Mouse (Mus musculus) embryo, embryonic 11.5 days (tissue): ENCODE measurements around the gene 6030498E09Rik.

Experiments
- DNase-seq: peaks from one replicate; pipeline ENCODE4 v3.0.0-alpha.2; 2012; ENCODE audit warnings: low read depth, low spot score

6030498E09Rik gene

DNA sequence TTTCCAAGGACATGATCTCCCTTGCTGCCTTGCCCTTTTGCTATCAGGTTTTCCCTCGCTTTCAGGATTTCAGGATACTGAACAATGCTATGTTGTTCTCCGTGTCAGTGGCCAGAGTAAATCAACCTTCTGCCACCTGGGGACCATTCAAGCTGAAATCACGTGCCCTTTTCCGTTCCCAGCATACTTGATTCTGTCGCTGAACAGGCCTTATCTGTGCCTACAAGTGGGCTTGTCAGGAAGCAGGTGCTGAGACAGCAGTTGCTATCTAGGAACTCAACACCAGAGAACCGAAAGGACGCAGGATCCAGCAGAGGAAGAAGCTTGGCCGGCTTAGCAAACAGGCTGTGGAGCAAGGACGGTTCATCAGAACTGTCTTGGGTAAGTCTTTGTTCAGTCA lies at the start of gene 6030498E09Rik:
Gene 6030498E09Rik (plus strand): TSS at position 194 of the 400 bp plus-strand sequence.
- no peak for DNase-seq

DNA sequence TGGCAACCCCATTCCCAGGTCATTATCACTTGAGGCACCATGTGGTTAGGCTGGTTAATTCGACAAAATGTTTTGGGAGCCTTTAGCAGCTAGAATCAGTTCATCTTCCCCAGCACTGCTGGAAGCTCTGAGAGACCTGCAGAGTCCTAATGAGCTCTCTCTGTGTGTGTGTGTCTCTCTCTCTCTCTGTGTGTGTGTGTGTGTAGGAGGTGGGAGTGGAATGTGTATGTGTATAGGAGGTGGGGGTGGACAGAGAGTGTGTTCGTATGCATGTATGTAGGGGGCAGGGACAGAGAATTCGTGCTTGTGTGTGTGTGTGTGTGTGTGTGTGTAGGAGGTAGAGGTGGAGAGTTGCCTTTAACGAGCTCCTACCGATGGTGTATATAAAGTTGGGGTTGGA lies 42.4 kb upstream of the 6030498E09Rik start:
- no peak for DNase-seq

DNA sequence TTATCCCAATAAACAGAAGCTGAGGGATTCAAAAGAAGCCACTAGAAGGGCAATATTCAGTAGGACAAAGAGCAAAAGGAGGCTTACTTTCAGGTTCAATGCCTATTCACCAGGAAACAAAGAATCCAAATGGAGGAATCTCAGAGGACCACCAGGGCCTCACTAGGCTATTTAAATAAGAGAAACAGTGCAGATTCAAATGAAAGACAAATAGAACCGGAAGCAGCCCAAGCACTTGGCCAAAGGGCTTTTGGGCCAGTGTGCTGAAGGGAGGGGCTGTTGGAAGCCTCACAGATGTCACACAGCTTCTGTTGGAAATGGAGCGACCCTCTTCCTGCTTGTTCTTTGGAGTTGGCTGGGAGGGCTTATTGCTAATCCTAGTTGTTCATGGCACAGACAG lies 41.8 kb upstream of the 6030498E09Rik start:
- DNase-seq = no peak

DNA sequence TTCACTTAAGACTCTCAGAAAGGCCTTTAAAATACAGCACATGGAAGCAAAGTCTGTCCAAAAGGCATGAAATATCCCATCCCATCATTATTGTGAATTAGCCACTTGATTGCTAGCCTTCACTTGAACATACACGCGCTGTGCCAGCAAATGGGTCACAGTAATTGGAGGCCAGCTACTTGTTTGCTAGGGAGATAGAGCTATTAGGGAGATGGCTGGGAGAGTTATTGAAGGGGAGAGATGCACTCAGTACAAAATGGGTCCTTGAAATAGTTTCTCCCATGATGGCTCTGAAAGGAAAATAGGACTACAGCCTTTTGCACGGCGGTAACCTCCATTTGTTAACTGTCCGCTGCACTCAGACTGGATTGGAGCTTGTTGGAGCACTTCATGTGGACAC lies 38.8 kb upstream of the 6030498E09Rik start:
- no peak for DNase-seq

DNA sequence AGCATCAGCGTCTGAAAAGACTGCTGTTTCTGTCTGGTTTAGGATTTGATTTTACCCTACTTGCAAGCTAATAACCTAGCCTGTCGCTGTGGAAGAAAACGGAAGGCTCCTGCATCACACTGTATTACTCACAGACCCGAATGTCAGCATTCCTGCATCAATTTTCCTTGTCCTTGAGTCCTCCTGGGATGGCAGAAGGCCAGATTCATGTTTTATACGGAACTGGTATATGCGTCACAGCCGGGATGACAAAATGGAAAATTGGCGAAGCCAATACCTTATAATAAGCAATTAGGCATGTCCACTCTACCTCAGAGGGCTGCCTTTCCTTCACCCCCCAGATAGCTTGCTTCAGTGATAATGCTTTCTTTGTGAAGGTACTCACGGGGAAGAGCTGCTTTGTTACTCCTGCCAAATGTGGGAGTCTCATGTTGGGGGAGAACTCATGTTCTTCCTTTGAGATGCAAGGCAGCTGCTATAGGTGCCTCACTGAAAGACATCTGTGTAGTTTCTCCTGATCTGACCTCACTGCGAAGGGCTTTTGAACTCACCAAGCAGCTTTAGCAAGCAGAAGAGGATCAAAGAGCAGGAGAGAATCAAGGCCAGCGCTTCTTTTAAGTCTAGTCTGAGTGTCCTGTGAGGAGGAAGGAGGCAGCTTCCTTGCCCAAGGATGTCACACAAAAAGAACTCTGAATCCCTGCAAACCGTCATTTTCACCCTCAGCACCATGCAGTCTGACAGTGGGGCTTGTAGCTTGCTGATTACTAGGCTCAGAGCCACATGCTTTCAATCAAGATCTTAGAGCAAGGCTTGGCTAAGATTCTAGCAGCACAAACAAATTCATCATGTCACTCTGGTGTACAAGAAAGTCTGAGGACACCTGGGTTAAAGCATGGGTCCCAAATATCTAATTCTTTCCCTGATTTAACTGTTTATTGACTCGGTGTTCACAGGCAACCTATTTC lies 37.3 kb upstream of the 6030498E09Rik start:
- DNase-seq = no peak

DNA sequence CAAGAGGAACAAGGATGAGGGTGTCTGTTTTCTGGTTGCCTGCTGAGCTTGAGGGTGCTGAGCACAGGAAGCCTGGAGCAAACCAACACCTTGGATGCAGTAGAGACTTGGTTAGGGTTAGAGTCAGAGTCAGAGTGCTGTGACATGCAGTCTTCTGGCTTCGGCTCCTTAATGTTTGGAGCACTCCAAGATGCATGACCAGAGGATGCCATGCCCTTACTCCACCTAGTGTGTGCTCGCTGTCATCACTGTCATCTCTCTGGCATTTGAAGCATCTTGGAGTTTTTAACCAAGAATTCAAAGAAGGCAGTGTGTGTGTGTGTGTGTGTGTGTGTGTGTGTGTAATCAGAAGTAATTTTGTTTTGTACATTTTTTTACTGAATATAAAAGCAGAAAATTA lies 1.0 kb upstream of the 6030498E09Rik start:
- no peak for DNase-seq

GRCm38 (mm10) chrX:38771886-38772285 lies 585 bp upstream of the 6030498E09Rik start:
- DNase-seq = no peak

- no peak for DNase-seq
These were observed 21.9 kb downstream of the 6030498E09Rik start for GRCm38 (mm10) chrX:38794373-38794772.

DNA sequence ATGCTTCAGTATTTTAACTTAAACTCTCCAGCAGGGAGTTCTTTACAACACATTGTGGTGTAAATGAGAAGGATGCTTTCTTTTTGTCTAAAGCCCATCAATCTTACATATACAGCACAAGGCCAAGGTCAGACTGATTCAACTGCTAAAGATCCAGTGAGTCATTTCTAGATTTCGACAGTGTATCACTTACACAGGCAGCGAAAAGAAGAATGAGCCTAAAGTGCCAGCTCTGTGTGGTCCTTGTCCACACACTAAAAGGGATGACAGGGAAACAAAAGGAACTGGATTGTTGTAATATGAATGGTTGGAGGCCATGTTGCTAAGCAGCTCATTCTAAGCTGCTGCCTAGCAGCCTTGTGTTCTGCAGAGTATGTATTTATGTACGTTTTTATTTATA lies 41.5 kb downstream of the 6030498E09Rik start:
- no peak for DNase-seq

DNA sequence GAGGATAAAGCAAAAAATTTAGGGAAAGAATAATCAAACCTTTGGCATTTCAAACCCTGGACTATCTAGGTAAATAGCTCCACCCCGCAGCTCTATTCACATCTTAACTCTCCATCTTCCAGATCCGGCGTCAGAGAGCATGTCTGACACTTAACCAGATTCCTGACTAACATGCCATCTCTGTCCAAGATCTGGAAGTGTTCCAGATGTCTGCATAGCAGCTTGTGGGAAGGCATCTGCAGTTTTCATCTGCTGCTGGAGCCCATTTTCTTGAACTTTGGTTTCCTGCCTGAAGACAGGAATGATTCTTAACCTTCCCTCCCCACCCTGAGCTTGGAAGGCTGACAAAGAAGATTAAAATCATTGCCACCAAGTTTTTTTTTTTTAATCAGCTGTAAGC lies 44.4 kb downstream of the 6030498E09Rik start:
- no peak for DNase-seq

DNA sequence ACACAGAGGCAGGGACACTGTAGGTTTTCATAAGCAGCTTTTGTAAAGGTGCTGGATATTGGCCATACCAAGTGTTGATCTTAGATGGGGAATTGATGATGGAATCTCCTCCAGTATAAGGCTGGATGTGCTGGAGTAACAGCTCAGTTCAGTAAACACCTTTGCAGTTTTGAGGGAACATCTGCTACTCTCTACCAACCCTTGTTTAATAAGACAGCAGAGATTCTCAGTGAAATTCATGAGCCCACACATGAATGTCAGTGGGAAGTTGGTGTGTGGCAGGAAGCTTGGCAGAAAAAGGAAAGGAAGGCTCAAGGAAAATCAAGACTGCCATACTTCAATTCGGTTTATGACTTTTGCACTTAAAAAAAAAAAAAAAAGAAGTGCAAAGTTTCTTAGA lies 186.1 kb downstream of the 6030498E09Rik start:
- no peak for DNase-seq

DNA sequence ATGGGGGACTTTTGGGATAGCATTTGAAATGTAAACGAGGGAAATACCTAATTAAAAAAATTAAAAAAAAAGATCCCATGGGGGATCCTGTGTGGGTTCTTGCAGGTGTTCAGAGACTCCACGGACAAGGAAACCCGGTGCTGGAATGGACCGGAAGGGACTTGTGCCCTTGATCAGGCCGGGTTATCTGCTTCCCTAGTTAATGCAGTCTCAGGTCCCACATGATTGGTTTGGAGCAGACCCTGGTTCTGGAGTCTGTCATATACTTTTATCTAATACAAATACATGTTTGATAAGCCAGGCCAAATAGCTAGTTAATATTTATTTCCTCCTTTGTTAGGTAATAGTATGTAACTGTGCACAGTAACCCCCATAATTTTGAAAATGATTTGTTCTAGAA lies 223.8 kb downstream of the 6030498E09Rik start:
- DNase-seq = no peak
